ENCODE assay signal across 36 mouse cellular contexts in the genomic region with DNA sequence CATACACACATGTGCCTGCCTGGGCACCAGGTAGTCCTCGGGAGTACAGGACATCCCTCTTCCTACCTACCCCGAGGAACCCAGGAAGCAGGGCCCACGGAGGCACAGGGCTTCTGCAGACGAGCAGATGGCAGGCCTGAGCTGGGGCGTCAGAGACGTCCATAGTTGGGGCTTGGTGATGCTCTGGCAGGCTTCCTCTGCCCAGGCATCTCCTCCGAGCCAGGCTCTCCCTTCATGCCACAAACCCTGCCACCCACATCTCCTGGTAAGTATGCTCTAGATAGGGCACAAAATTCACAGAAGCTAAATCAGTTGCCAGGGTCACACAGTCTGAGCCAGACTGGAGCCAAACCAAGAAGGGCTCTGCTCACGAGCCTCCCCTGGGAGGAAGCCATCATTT. TPM values are rescaled to one million over a fixed set of nuclear protein-coding genes. Genes with fewer than 3 reads are reported as not detected.
DNase-seq lines count a peak whose midpoint lies in the region; ATAC-seq and TF ChIP-seq lines count a peak whose summit lies in the region.
"Had no signal": no experiment of that assay in that cellular context is flagged by ENCODE, and none has a peak within 500 bp of the region (broad histone marks: within the 10 kb centered on the region; RNA-seq: fewer than 3 reads in every experiment).

No protein-coding gene starts in this region.

- 0 out of 2 replicates have a peak, but pooled peaks cover 4% of the 10 kb centered on the region for H3K4me1 ChIP-seq in stomach, embryonic 16.5 days (ENCODE audit: control insufficient read depth, insufficient read depth, low read length)
- H3K4me1 ChIP-seq in stomach, postnatal 0 days (replicated peaks; ENCODE audit: control insufficient read depth, insufficient read depth): no peaks in the 10 kb centered on the region

- H3K27me3 ChIP-seq in stomach, embryonic 16.5 days (ENCODE audit: control insufficient read depth, insufficient read depth, low read length): no peaks in the 10 kb centered on the region
- H3K27me3 ChIP-seq in stomach, postnatal 0 days (ENCODE audit: control insufficient read depth, insufficient read depth, low read length): no peaks in the 10 kb centered on the region
- H3K27me3 ChIP-seq: forebrain, embryonic 12.5 days; heart, embryonic 15.5 days; kidney, embryonic 15.5 days; midbrain, embryonic 15.5 days had no signal

- ATAC-seq in frontal cortex, adult (ENCODE audit: low TSS enrichment): peak; percentile 16; the same call in 1 of the 2 replicates
- no peak for ATAC-seq in stomach, embryonic 16.5 days (ENCODE audit: insufficient read depth, low FRiP score)
- no peak for ATAC-seq in stomach, postnatal 0 days (ENCODE audit: low FRiP score, low TSS enrichment)
- ATAC-seq: CD4-positive, CD25-positive, alpha-beta regulatory T cell, adult 4 months; hindbrain, embryonic 16.5 days; midbrain, embryonic 15.5 days had no signal

- no peak for TF ChIP-seq CTCF in left cerebral cortex, adult 2 months (IDR thresholded peaks at IDR 0.05)
- TF ChIP-seq CTCF in stomach, postnatal 0 days (IDR thresholded peaks at IDR 0.05; ENCODE audit: low read depth): no peak

- no peak for TF ChIP-seq EP300 in stomach, postnatal 0 days (optimal IDR thresholded peaks at IDR 0.05)

- H3K27ac ChIP-seq in left cerebral cortex, adult 2 months: peak overlapping the region; percentile 81
- no peak overlapping the region for H3K27ac ChIP-seq in stomach, embryonic 16.5 days (ENCODE audit: low read length)
- H3K27ac ChIP-seq in stomach, postnatal 0 days (replicated peaks): no peak overlapping the region
- H3K27ac ChIP-seq: forebrain, embryonic 12.5 days; heart, embryonic 15.5 days; kidney, embryonic 15.5 days; liver, embryonic 14.5 days; midbrain, embryonic 15.5 days had no signal

- H3K36me3 ChIP-seq in stomach, embryonic 16.5 days (ENCODE audit: control insufficient read depth, insufficient read depth, low read length): peaks cover 34% of the 10 kb centered on the region
- H3K36me3 ChIP-seq in stomach, postnatal 0 days (ENCODE audit: control insufficient read depth, insufficient read depth, low read length): peaks cover 24% of the 10 kb centered on the region

- H3K4me3 ChIP-seq in left cerebral cortex, adult 2 months: no peak overlapping the region
- H3K4me3 ChIP-seq in stomach, embryonic 16.5 days (replicated peaks; ENCODE audit: low read length): no peak overlapping the region
- no peak overlapping the region for H3K4me3 ChIP-seq in stomach, postnatal 0 days (ENCODE audit: low read depth, low read length)
- H3K4me3 ChIP-seq: erythroblast, embryonic 14.5 days; forebrain, embryonic 12.5 days; heart, embryonic 15.5 days; kidney, embryonic 15.5 days; midbrain, embryonic 15.5 days had no signal

- no peaks in the 10 kb centered on the region for H3K9me3 ChIP-seq in stomach, embryonic 16.5 days (replicated peaks; ENCODE audit: control insufficient read depth, low read length)
- no peaks in the 10 kb centered on the region for H3K9me3 ChIP-seq in stomach, postnatal 0 days (ENCODE audit: control insufficient read depth, low read length)
- H3K9me3 ChIP-seq: forebrain, embryonic 12.5 days; heart, embryonic 15.5 days; kidney, embryonic 15.5 days; midbrain, embryonic 15.5 days had no signal

- WGBS in stomach, embryonic 16.5 days: 88% methylated on average over 8 of the region's 8 CpGs
- WGBS in stomach, postnatal 0 days: 80% methylated on average over 8 of the region's 8 CpGs

- H3K4me2 ChIP-seq in stomach, embryonic 16.5 days (ENCODE audit: low read depth, low read length): no peak overlapping the region
- H3K4me2 ChIP-seq in stomach, postnatal 0 days (replicated peaks; ENCODE audit: low read depth): no peak overlapping the region
- H3K4me2 ChIP-seq: forebrain, embryonic 12.5 days; heart, embryonic 15.5 days; kidney, embryonic 15.5 days; midbrain, embryonic 15.5 days had no signal

- intact Hi-C loops in left cerebral cortex, adult 2 months (cut with DNase I): no loop called here

- 0 out of 2 replicates have a peak overlapping the region, but pooled peaks have one; percentile 19 for H3K9ac ChIP-seq in stomach, embryonic 16.5 days (ENCODE audit: low read length)
- no peak overlapping the region for H3K9ac ChIP-seq in stomach, postnatal 0 days (ENCODE audit: low read length)
- H3K9ac ChIP-seq: forebrain, embryonic 12.5 days; heart, embryonic 15.5 days; kidney, embryonic 15.5 days; liver, embryonic 14.5 days; midbrain, embryonic 15.5 days had no signal

- no peak for DNase-seq in frontal cortex, postnatal 25 days (ENCODE audit: low spot score in 2 of 2)
- DNase-seq in left cerebral cortex, adult 2 months (ENCODE audit: extremely low spot score in 1 of 2, low spot score in 2 of 2): peak in 1 of 2 experiments; percentile 42
- no peak for DNase-seq in left cerebral cortex, adult 11 months (ENCODE audit: low spot score)
- no peak for DNase-seq in stomach, postnatal 0 days (ENCODE audit: low spot score)
- peak; percentile 34 for DNase-seq in telencephalon, adult 2 months (ENCODE audit: low read depth, low spot score)
- DNase-seq: adrenal gland, postnatal 25 days; cerebellum, adult 2 months; cerebellum, postnatal 36 days; embryo, embryonic 11 days; kidney, adult 18-20 months; lung, adult 2 months; lung, postnatal 10 days; thymus, adult 2 months; thymus, postnatal 36 days had no signal

RNA-seq across cellular contexts. Expression of gene Rsph6a, which starts 4.3 kb away (rescaled TPM):
- total RNA-seq in left cerebral cortex, adult 2 months (2021): under 1 TPM; 0.27 to 0.30 TPM
- not detected in 2 replicates for polyA plus RNA-seq in stomach, embryonic 16.5 days (2015; fragmentation: Nextera tagmentation; extraction: Ambion mirVana)
- not detected in 2 replicates for polyA plus RNA-seq in stomach, postnatal 0 days (2015; fragmentation: Nextera tagmentation; extraction: Ambion mirVana)
- total RNA-seq: adrenal gland, postnatal 25 days; gastrocnemius, adult 8-10 months; gastrocnemius, postnatal 4 days; heart, postnatal 25 days had no signal
- polyA plus RNA-seq: CD4-positive, CD25-positive, alpha-beta regulatory T cell, adult 4 months; embryonic facial prominence, embryonic 14.5 days; erythroblast, embryonic 14.5 days; forebrain, embryonic 12.5 days; heart, embryonic 15.5 days; hindbrain, embryonic 11.5 days; intestine, embryonic 14.5 days; kidney, embryonic 15.5 days; liver, embryonic 14.5 days; lung, adult 2 months; neural tube, embryonic 11.5 days had no signal

RNA-seq across cellular contexts. Expression of gene Dmwd, which starts 25.9 kb away (rescaled TPM):
- 100 to 1,000 TPM; 141 to 143 TPM for total RNA-seq in left cerebral cortex, adult 2 months (2021)
- polyA plus RNA-seq in stomach, embryonic 16.5 days (2015; fragmentation: Nextera tagmentation; extraction: Ambion mirVana): 7.7 and 8.3 TPM in 2 replicates
- polyA plus RNA-seq in stomach, postnatal 0 days (2015; fragmentation: Nextera tagmentation; extraction: Ambion mirVana): 4.5 and 7.0 TPM in 2 replicates
- polyA plus RNA-seq: CD4-positive, CD25-positive, alpha-beta regulatory T cell, adult 4 months had no signal

RNA-seq across cellular contexts. Expression of gene Sympk, which starts 26.0 kb away (rescaled TPM):
- 100 to 1,000 TPM; 126 to 133 TPM for total RNA-seq in left cerebral cortex, adult 2 months (2021)
- 20.2 and 22.5 TPM in 2 replicates for polyA plus RNA-seq in stomach, embryonic 16.5 days (2015; fragmentation: Nextera tagmentation; extraction: Ambion mirVana)
- polyA plus RNA-seq in stomach, postnatal 0 days (2015; fragmentation: Nextera tagmentation; extraction: Ambion mirVana): 9.1 and 9.6 TPM in 2 replicates

RNA-seq across cellular contexts. Expression of gene Foxa3, which starts 26.8 kb away (rescaled TPM):
- total RNA-seq in left cerebral cortex, adult 2 months (2021): not detected
- polyA plus RNA-seq in stomach, embryonic 16.5 days (2015; fragmentation: Nextera tagmentation; extraction: Ambion mirVana): 32.5 and 37.1 TPM in 2 replicates
- 39.2 and 46.0 TPM in 2 replicates for polyA plus RNA-seq in stomach, postnatal 0 days (2015; fragmentation: Nextera tagmentation; extraction: Ambion mirVana)
- total RNA-seq: adrenal gland, postnatal 25 days; gastrocnemius, adult 8-10 months; heart, postnatal 25 days; layer of hippocampus, adult 8-10 months; layer of hippocampus, postnatal 25 days; left cerebral cortex, postnatal 36 days; neutrophil, adult 5-6 weeks had no signal
- polyA plus RNA-seq: brain, embryonic 14.5 days; CD4-positive, CD25-positive, alpha-beta regulatory T cell, adult 4 months; cerebellum, adult 2 months; forebrain, embryonic 12.5 days; hindbrain, embryonic 11.5 days; hindbrain, embryonic 16.5 days; midbrain, embryonic 15.5 days; neural tube, embryonic 11.5 days had no signal

RNA-seq across cellular contexts. Expression of gene Dmpk, which starts 33.5 kb away (rescaled TPM):
- 10 to 100 TPM; 35.2 to 50.4 TPM for total RNA-seq in left cerebral cortex, adult 2 months (2021)
- 84.7 and 98.1 TPM in 2 replicates for polyA plus RNA-seq in stomach, embryonic 16.5 days (2015; fragmentation: Nextera tagmentation; extraction: Ambion mirVana)
- 91.3 and 103 TPM in 2 replicates for polyA plus RNA-seq in stomach, postnatal 0 days (2015; fragmentation: Nextera tagmentation; extraction: Ambion mirVana)
